Mouse (Mus musculus): Measurements from ENCODE around the gene Spg21. TPM values are rescaled to one million over a fixed set of nuclear protein-coding genes. Genes with fewer than 3 reads are reported as not detected.

The Spg21 gene
- polyA plus RNA-seq (2012; rRNA removed): 38.1 and 41.5 TPM in 2 replicates

DNA sequence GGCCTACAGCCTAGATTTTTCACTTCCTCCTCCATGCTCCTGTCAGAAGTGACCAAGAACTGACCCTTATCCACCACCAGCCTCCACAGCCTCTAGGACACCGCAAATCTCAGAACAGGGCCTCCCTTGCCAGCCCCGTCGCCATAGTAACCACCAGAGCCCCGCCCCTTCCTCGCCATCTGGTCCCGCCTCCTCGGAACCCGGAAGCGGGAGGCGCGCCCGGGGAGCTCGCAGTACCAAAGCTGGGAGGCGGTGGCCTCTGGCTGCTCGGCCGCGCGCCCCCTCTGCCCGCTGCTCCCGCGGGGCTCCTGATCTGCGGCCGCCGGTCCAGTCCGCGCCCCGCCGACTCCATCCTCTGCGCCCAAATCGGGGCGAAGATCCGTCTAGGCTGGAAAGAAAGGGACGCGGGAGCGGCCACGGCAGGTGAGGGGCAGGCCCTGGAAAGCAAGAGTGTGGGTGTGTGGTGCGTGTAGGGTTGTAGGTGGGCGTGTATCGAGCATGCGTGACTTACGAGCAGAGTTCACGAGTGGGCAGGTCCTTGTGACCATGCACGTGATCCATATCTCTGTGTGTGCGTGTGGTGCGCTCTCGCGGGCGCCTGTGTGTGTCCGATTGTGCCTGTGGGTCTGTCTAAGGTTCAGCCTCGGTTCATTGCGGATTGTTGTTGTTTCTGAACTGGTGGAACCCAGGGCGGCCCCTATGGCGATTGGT lies at the start of gene Spg21:
TSS of gene Spg21 (plus strand) at position 216 of the 711 bp plus-strand sequence.
- DNase-seq (ENCODE audit: low read depth): no peak

DNA sequence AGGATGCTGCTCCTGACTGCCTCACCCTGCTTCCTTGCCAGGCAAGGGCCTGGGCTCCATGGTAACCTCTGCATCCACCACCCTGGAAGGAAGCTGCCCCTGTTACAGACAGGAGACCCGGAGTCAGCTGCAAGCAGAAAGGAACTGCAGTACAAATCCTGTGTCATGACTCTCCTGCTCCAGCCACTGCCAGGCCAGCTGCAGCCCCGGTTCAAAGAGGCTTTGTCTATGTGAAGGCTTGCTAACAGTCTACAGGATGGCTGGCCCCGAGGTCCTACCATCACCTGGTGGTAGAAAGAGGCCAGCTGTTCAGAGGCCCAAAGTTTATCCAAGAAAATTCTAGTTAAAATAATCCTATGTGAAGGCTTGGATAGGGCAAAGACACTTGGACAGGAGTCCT lies 49.4 kb upstream of the Spg21 start:
- no peak for DNase-seq (ENCODE audit: low read depth)

DNA sequence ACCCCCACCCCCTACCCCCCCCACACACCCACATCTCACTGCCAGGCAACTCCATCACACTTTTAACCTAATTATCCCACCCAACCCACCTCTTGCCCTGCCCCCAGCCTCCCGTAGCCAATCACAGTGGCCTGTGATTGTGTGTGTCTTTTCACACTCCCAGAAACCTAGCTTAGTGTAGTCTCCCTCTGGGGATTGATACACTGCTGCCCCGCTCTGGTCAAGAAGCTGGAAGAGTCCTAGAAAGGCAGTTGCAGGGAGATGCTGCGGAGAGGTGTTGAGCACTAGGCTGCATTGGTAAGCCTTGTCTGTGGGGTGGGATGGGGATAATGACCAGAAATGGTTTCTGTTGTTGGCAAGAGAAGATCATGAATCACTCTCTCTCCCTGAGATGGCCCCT lies 43.0 kb upstream of the Spg21 start:
- no peak for DNase-seq (ENCODE audit: low read depth)

DNA sequence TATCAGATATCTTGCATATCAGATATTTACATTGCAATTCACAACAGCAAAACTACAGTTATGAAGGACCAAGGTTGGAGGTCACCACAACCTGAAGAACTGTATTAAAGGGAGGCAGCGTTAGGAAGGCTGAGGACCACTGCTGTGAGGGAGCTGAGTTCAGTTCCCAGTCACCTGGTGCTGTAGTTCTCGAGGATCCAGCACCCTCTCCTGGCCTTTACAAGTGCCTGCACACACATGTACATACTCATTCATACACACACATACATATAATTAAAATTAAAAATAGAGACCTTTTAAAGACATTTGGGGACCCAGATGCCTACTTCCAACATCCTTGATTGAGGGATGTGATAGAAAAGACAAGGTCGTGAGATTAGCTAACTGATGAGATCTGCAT lies 41.1 kb upstream of the Spg21 start:
- DNase-seq (ENCODE audit: low read depth): no peak

- no peak for DNase-seq (ENCODE audit: low read depth)
These were observed 37.8 kb upstream of the Spg21 start, which contains the start of gene Slc51b for GRCm38 (mm10) chr9:65422760-65423501. Slc51b (minus strand) TSS chr9:65422955.

GRCm38 (mm10) chr9:65424393-65424792 lies 36.4 kb upstream of the Spg21 start:
- no peak for DNase-seq (ENCODE audit: low read depth)

DNA sequence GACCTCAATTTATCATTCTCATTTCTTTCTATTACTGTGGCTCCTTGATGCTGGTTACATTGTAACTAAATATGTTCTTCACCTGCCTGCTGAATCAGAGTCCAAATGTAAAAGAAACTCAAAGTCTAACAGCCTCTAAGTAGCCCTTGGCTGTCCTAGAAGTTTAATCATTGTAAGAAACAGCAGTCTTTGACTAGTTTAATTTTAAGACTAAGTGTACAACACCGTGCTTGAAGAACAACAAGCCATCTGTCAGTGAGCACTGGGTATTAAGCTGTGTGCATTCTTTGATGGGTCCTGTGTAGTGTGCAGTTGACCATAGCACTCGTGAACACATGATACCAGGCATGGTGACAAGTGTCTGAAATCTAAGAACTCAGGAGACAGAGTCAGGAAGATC lies 33.2 kb upstream of the Spg21 start:
- DNase-seq (ENCODE audit: low read depth): no peak

DNA sequence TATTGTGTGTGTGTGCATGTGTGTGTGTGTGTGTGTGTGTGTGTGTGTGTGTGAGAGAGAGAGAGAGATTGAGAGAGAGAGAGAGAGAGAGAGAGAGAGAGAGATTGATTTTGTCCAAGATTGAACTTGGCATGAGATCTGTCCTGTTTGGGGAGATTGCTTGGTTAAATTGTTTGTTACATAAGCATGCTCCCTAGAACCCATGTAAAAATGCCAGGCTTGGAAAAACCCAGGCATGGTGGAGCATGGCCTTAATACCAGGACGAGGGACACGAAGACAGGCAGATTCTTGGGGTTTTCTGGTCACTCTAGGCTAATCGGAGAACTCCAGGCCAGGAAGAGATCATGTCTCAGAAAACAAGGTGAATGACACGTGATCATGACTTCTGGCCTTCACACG lies 32.7 kb upstream of the Spg21 start:
- DNase-seq (ENCODE audit: low read depth): no peak

- DNase-seq (ENCODE audit: low read depth): no peak
These were observed 30.3 kb upstream of the Spg21 start for GRCm38 (mm10) chr9:65430401-65430800.

GRCm38 (mm10) chr9:65430921-65431320 lies 29.8 kb upstream of the Spg21 start:
- DNase-seq (ENCODE audit: low read depth): no peak

DNA sequence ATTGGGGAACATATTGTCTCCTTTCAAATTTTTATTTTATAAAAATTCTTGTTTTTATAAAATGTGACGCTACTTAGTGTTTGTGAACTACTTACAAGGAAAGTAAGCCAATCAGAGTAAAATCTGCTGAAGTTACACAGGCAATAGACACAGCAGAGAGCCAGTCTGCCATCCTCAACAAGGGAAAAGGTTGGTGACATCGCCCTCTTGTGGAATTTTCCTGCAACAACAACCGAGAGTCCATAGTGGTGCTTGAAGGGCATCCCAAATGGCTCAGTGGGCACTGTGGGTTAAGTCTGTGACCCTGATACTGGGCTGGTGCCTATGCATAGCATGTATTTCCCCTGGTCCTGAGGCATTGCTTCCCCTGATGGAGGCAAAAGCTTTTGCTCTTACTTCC lies 28.5 kb upstream of the Spg21 start:
- DNase-seq (ENCODE audit: low read depth): no peak

- no peak for DNase-seq (ENCODE audit: low read depth)
These were observed 26.6 kb upstream of the Spg21 start for GRCm38 (mm10) chr9:65434140-65434539.

GRCm38 (mm10) chr9:65435211-65435610 lies 25.5 kb upstream of the Spg21 start:
- no peak for DNase-seq (ENCODE audit: low read depth)

DNA sequence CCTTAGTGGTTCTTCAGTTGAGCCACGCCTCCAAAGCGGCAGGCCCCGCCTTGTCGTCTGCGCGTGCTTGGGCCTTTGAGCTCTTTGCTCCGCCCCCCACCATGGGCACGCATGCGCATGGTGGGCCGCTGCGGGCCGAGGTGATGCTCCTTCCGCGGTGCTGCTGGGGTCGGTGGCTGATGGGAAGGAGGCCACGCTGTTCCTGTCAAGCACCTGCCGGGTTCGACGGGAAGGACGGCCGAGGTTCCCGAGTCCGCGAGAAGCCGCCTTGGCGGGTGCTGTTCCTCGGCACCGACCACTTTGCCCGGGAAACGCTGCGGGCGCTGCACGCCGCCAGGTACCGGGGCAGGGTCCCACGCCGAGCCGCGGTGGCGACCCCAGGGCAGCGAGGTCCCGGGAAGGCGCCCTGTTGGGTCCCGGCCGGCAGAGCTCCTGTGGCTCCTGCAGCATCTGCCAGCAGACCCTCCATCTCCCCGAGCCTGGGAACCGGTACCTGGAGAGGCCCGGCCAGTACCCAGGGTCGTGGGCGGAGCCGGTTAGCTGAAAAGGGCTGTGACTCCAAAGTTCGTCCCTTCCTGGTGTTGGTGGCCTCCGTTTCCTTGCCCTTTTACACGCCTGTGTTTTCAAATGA lies 25.0 kb upstream of the Spg21 start, which contains the start of gene Mtfmt:
TSS of gene Mtfmt (plus strand) at position 112 of the 631 bp plus-strand sequence.
- DNase-seq (ENCODE audit: low read depth): no peak

- no peak for DNase-seq (ENCODE audit: low read depth)
These were observed 16.1 kb upstream of the Spg21 start for GRCm38 (mm10) chr9:65444692-65445091.

GRCm38 (mm10) chr9:65447951-65448350 lies 12.8 kb upstream of the Spg21 start:
- no peak for DNase-seq (ENCODE audit: low read depth)

GRCm38 (mm10) chr9:65458975-65459374 lies 1.8 kb upstream of the Spg21 start:
- no peak for DNase-seq (ENCODE audit: low read depth)

DNA sequence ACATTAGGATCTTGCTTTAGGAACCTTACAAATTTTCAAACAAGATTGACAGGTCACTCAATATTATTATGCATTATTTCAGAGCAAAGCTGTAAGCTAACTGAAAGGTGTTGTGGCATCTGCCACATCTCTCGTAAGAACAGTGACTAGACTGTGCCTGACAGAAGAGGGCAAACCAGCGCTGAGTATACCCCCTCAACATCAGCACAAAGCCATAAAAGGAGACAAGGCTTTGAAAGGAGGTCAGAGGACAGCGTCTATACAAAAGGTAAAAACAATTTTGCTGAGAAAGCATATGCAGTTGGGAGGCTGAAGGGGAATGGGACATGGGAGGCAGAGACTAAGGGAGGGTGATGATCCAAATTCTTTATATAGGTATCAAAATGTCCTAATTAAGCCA lies 549 bp upstream of the Spg21 start:
- no peak for DNase-seq (ENCODE audit: low read depth)

DNA sequence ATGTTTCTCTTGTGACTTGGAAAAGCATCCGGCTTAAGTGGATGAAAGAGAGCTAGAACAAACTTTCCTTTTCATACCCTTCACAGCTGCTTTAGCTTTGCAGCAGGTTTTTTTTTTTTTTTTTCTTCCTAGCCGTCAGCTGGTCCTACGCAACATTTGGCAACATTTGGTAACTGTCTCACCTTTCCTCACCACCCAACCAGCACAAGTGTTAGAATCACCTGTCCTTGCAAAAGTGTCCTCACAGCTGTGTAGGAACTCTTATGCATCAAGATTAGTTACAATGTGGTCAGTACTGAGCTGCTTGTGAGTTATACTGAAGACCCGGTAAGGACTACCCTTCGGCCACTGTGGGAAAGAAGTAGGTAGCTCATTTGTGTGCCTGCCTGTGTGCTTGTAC lies 1.8 kb downstream of the Spg21 start:
- DNase-seq (ENCODE audit: low read depth): no peak

GRCm38 (mm10) chr9:65464161-65464560 lies 3.4 kb downstream of the Spg21 start:
- DNase-seq (ENCODE audit: low read depth): no peak

DNA sequence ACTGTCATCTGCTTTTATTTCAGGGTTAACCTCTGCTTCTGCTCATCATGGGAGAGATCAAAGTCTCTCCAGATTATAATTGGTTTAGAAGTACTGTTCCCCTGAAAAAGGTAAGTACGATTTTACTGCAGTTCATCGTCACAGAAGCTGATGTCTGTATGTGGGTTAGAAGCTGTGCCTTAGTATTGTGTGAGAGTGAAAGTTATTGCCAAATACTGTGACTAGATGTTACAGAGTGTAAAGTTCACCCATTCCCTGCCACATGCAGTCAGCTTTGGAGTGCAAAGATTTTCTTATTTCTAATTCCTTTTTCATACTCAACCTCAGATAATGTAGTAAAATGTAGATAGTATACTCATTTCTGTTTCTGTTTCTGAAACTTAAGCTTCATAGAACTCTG lies 4.5 kb downstream of the Spg21 start:
- DNase-seq (ENCODE audit: low read depth): no peak

DNA sequence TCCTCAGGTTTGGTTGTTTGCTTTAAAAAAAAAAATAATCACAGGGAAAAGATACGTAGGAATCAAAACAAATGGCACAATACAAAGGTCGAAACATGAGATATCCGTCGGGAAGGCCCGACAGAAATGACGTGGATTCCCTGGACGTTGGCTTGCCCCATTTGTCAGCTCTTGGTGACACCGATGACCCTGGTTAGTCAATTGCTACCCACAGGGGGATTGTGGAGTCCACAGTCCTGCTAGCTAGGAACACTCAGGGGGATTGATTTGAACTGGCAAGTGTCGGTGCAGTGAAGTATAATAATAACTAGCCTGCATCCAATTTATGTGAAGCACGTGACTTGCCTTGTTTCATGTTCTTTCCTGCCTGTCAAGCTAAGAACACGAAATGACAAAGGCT lies 6.9 kb downstream of the Spg21 start:
- no peak for DNase-seq (ENCODE audit: low read depth)

- no peak for DNase-seq (ENCODE audit: low read depth)
These were observed 12.0 kb downstream of the Spg21 start for GRCm38 (mm10) chr9:65472769-65473168.
